Mouse (Mus musculus): ENCODE results near the gene Tmem136. TPM values are rescaled to one million over a fixed set of nuclear protein-coding genes. Genes with fewer than 3 reads are reported as not detected.
A peak's percentile ranks its signal among the peaks of the same experiment; 100 is the strongest.

The Tmem136 gene
- total and polyA plus RNA-seq, 3 experiments = 0.62 to 2.0 TPM; not detected in 1

DNA sequence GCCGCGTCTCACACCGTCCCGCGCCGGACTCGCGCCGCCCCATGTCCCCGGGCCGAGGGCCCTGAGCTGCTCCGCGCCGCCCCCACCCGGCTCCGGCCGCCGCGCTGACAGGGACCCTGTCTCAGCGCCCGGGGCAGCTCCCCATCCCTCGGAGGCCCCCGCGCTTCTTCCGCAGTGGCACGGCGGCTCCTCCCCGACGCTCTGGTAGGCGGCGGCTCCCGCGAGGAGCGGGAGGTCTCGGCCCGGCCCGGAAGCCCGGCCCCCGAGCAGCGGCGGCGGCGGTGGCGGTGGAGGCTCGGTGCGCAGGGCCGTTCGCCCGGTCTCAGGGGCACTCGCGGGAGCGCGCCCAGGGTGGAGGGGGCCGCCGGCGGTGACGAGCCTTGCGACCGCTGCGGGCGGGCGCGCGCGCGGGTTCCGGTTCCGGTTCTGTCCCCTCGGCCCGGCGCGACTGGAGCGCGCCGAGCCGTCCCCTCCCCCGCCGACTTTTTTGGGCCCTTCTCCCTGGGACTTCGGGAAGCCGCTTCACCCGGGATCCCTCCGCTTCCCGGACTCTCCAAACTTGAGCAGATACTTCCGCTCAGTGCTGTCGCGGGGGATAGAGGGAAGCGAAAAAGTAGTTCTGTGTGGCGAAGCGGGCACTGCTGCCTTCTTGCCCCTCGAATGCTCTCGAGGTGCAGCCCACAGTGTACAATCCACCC, 10.6 kb downstream of the Tmem136 start (continued):
- no peak for TF ChIP-seq USF2 (IDR thresholded peaks at IDR 0.05; ENCODE audit: borderline replicate concordance in 1 of 2, insufficient read depth in 1 of 2, low read depth in 1 of 2, low read length in 2 of 2)
- no peak for TF ChIP-seq MEF2A (IDR thresholded peaks at IDR 0.05; ENCODE audit: extremely low read depth, insufficient replicate concordance, low read depth, low read length, poor library complexity, severe bottlenecking)
- peak in 1 of 2 experiments; percentile 16; a peak in 2 of 4 replicates for TF ChIP-seq EP300 (IDR thresholded peaks at IDR 0.05; ENCODE audit: low read depth in 1 of 2, low read length in 2 of 2)
- no peak for TF ChIP-seq ZNF384 (IDR thresholded peaks at IDR 0.05; ENCODE audit: low read depth, low read length)
- TF ChIP-seq MXI1 (IDR thresholded peaks at IDR 0.05; ENCODE audit: low read depth, low read length) = no peak; the same call in 1 of the 2 replicates
- no peak for TF ChIP-seq GABPA (IDR thresholded peaks at IDR 0.05; ENCODE audit: low read depth, low read length)
- no peak for TF ChIP-seq RCOR1 (IDR thresholded peaks at IDR 0.05; ENCODE audit: low read depth, low read length)
- TF ChIP-seq TBP (IDR thresholded peaks at IDR 0.05; ENCODE audit: low read depth, low read length) = 0 out of 2 replicates have a peak, but pooled peaks have one; percentile 42
- no peak for TF ChIP-seq ZKSCAN1 (IDR thresholded peaks at IDR 0.05; ENCODE audit: low read depth, low read length)
- peak; percentile 67 for TF ChIP-seq HCFC1 (IDR thresholded peaks at IDR 0.05; ENCODE audit: low read depth, low read length)
- no peak for TF ChIP-seq JUND (IDR thresholded peaks at IDR 0.05; ENCODE audit: low read depth, low read length)
- no peak for TF ChIP-seq GATA1 (IDR thresholded peaks at IDR 0.05; ENCODE audit: low read depth, low read length)
- peak; percentile 48 to 49; a peak in 2 of 4 replicates for TF ChIP-seq POLR2A (IDR thresholded peaks at IDR 0.05; ENCODE audit: control insufficient read depth in 1 of 2, insufficient read depth in 1 of 2, low read depth in 1 of 2, low read length in 2 of 2, poor library complexity in 1 of 2)
- no peak for TF ChIP-seq POLR2AphosphoS5 (IDR thresholded peaks at IDR 0.05; ENCODE audit: borderline replicate concordance, low read depth, low read length)
- no peak for TF ChIP-seq UBTF (IDR thresholded peaks at IDR 0.05; ENCODE audit: borderline replicate concordance, insufficient read depth, low read depth, low read length)
- TF ChIP-seq SMC3 (IDR thresholded peaks at IDR 0.05; ENCODE audit: low read depth, low read length) = no peak
- TF ChIP-seq ETS1 (IDR thresholded peaks at IDR 0.05; ENCODE audit: low read depth, low read length) = no peak
- no peak for TF ChIP-seq RAD21 (IDR thresholded peaks at IDR 0.05; ENCODE audit: low read depth, low read length)
- TF ChIP-seq TCF12 (IDR thresholded peaks at IDR 0.05; ENCODE audit: low read depth, low read length) = 0 out of 2 replicates have a peak, but pooled peaks have one; percentile 2
- no peak for TF ChIP-seq TAL1 (IDR thresholded peaks at IDR 0.05; ENCODE audit: low read length)
- TF ChIP-seq MAX (IDR thresholded peaks at IDR 0.05; ENCODE audit: low read length) = no peak; the same call in none of the 2 replicates
